Mouse (Mus musculus) liver, embryonic 14.5 days (tissue): ENCODE results near the gene Pdzd3.

Source experiments
- CTCF ChIP-seq: IDR thresholded peaks from 2 replicates; pipeline ENCODE4 v1.5.1; 2016; ENCODE audit warnings: antibody characterized with exemption, low read depth, control low read depth
- EP300 ChIP-seq: IDR thresholded peaks from 2 replicates; pipeline ENCODE4 v1.6.1; 2016; ENCODE audit warnings: antibody characterized with exemption, low read depth

DNA sequence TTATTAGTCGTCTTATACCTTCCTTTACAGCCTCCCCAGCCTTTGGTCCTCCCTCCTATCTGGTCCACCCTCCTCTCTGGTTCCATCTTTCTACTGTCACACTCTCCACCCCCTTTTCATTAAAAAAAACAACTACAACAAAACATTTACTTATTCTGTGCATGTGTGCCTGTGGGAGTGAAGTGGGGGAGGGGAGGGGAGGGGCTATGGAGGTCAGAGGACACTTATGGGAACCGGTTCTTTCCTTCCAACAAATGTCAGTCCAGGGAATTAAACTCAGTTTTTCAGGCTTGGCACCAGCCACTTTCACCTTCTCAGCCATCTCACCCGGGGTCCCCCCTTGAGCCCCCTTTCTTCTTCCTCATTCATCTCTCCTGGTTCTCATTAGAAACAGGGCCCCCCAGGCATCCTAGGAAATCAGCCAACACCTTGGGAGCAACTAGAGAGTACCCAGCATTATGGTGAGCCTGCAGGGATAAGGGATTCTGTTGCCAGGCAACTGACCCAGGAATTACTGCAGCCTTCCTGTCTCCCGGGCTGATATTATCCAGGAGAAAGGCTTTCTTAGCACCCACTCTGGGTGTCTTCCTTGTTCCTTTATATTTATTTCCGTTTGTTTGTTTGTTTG, 3.4 kb upstream of the Pdzd3 start:
- no peak for TF ChIP-seq CTCF
- TF ChIP-seq EP300: no peak
